In genomic region chr6:98848835-98849234, GRCm38 (mm10) we compare ENCODE assay signal across 22 mouse cellular contexts.
"Had no signal": no experiment of that assay in that cellular context is flagged by ENCODE, and none has a peak within 500 bp of the region (broad histone marks: within the 10 kb centered on the region; RNA-seq: fewer than 3 reads in every experiment).

No protein-coding gene starts in this region.

- H3K9ac ChIP-seq: heart, embryonic 12.5 days; hindbrain, embryonic 13.5 days; hindbrain, embryonic 15.5 days; limb, embryonic 13.5 days; limb, embryonic 15.5 days; liver, embryonic 12.5 days; liver, embryonic 14.5 days had no signal

- DNase-seq: gastrocnemius, postnatal 14 days; gastrocnemius, postnatal 36 days; heart, adult 18-20 months; heart, postnatal 14 days; heart, postnatal 36 days; kidney, adult 18-20 months; kidney, adult 8-10 months; kidney, postnatal 10 days; kidney, postnatal 25 days; kidney, postnatal 4 days; layer of hippocampus, adult 9-11 months; layer of hippocampus, postnatal 36 days; left cerebral cortex, postnatal 4 days had no signal

- H3K36me3 ChIP-seq: heart, embryonic 10.5 days; heart, embryonic 12.5 days; hindbrain, embryonic 13.5 days; hindbrain, embryonic 15.5 days; limb, embryonic 13.5 days; limb, embryonic 15.5 days; liver, embryonic 12.5 days had no signal

- H3K27ac ChIP-seq: heart, embryonic 10.5 days; hindbrain, embryonic 13.5 days; hindbrain, embryonic 15.5 days; hindbrain, postnatal 0 days; limb, embryonic 13.5 days; limb, embryonic 15.5 days; liver, embryonic 12.5 days; liver, embryonic 14.5 days had no signal

- H3K9me3 ChIP-seq: heart, embryonic 10.5 days; heart, embryonic 12.5 days; hindbrain, embryonic 13.5 days; hindbrain, embryonic 15.5 days; limb, embryonic 13.5 days; limb, embryonic 15.5 days; liver, embryonic 12.5 days had no signal

- H3K4me3 ChIP-seq: heart, embryonic 10.5 days; heart, embryonic 12.5 days; hindbrain, embryonic 13.5 days; hindbrain, embryonic 15.5 days; limb, embryonic 13.5 days; limb, embryonic 15.5 days; liver, embryonic 12.5 days had no signal

- ATAC-seq: hindbrain, postnatal 0 days; liver, embryonic 12.5 days had no signal

- H3K4me2 ChIP-seq: heart, embryonic 12.5 days; hindbrain, embryonic 13.5 days; hindbrain, embryonic 15.5 days; limb, embryonic 13.5 days; limb, embryonic 15.5 days; liver, embryonic 12.5 days had no signal

- H3K4me1 ChIP-seq: hindbrain, embryonic 13.5 days; hindbrain, embryonic 15.5 days; limb, embryonic 15.5 days had no signal

- H3K27me3 ChIP-seq: heart, embryonic 12.5 days; hindbrain, embryonic 13.5 days; hindbrain, embryonic 15.5 days; limb, embryonic 13.5 days; limb, embryonic 15.5 days; liver, embryonic 12.5 days had no signal
